Comparison of ENCODE assay signal across 33 mouse cellular contexts in the genomic region with DNA sequence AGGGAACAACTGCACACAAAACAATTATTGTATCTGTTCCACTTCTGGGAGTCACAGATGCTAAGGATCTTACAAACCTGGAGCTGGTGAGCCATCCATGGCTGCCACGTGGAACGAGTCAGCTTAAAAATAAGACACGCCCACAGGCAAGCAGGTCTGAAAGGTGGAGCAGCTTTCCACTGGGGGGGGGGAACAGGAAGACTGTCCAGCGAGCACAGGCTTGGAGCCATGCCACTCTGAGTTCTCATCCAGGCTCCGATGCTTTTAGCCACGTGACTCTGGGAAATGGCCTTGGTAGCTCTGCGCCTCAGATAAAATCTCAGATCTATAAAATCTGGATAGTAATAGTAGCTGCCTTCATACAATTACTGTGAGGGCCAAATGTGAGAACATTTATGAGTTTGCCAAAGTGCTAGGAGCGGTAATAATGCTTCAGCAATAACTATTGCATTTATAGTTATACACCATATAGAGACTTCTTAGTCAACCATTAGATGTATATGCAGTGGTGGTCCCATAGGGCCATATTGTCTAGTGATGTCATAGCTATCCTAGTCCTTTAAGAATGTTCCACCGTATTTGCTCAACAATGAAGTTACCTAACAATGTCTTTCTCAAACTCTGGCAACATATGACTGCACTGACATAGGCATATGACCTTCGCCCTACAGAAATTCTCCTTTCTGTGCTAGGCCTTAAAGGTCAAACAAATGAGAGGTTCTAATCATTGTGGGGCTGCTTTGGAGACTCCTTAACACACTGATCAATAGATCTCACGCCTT. TPM values are rescaled to one million over a fixed set of nuclear protein-coding genes. Genes with fewer than 3 reads are reported as not detected.
DNase-seq lines count a peak whose midpoint lies in the region; ATAC-seq lines count a peak whose summit lies in the region.
"Had no signal": no experiment of that assay in that cellular context is flagged by ENCODE, and none has a peak within 500 bp of the region (broad histone marks: within the 10 kb centered on the region; RNA-seq: fewer than 3 reads in every experiment).

No protein-coding gene starts in this region.

- H3K27ac ChIP-seq in embryonic facial prominence, embryonic 14.5 days (replicated peaks; ENCODE audit: low read depth, low read length): no peak overlapping the region
- no peak overlapping the region for H3K27ac ChIP-seq in embryonic facial prominence, embryonic 10.5 days (replicated peaks)
- peak overlapping the region; percentile 2; the same call in 1 of the 2 replicates for H3K27ac ChIP-seq in midbrain, embryonic 13.5 days
- H3K27ac ChIP-seq in midbrain, embryonic 16.5 days (ENCODE audit: low read length): no peak overlapping the region
- H3K27ac ChIP-seq: embryonic facial prominence, embryonic 13.5 days; forebrain, embryonic 12.5 days; heart, embryonic 10.5 days; heart, embryonic 15.5 days; kidney, postnatal 0 days; liver, embryonic 13.5 days; macrophage; neural tube, embryonic 12.5 days had no signal

- H3K9ac ChIP-seq in embryonic facial prominence, embryonic 14.5 days (ENCODE audit: low read depth, low read length): no peak overlapping the region
- no peak overlapping the region for H3K9ac ChIP-seq in midbrain, embryonic 13.5 days (replicated peaks)
- no peak overlapping the region for H3K9ac ChIP-seq in midbrain, embryonic 16.5 days (ENCODE audit: low read depth, low read length)
- H3K9ac ChIP-seq: embryonic facial prominence, embryonic 13.5 days; forebrain, embryonic 12.5 days; forebrain, postnatal 0 days; heart, embryonic 15.5 days; liver, embryonic 13.5 days; neural tube, embryonic 12.5 days had no signal

- H3K9me3 ChIP-seq in embryonic facial prominence, embryonic 14.5 days (ENCODE audit: control insufficient read depth, low read length): no peaks in the 10 kb centered on the region
- no peaks in the 10 kb centered on the region for H3K9me3 ChIP-seq in embryonic facial prominence, embryonic 10.5 days
- H3K9me3 ChIP-seq in midbrain, embryonic 13.5 days: no peaks in the 10 kb centered on the region
- H3K9me3 ChIP-seq in midbrain, embryonic 16.5 days (replicated peaks; ENCODE audit: control insufficient read depth, low read length, poor library complexity, severe bottlenecking): no peaks in the 10 kb centered on the region
- H3K9me3 ChIP-seq: embryonic facial prominence, embryonic 13.5 days; forebrain, embryonic 12.5 days; heart, embryonic 10.5 days; heart, embryonic 15.5 days; liver, embryonic 13.5 days; neural tube, embryonic 12.5 days had no signal

- no peaks in the 10 kb centered on the region for H3K4me1 ChIP-seq in embryonic facial prominence, embryonic 14.5 days (ENCODE audit: control insufficient read depth, insufficient read depth, low read length)
- H3K4me1 ChIP-seq in embryonic facial prominence, embryonic 10.5 days: peaks cover 14% of the 10 kb centered on the region
- peaks cover 5% of the 10 kb centered on the region; the same call in 1 of the 2 replicates for H3K4me1 ChIP-seq in midbrain, embryonic 13.5 days (replicated peaks)
- H3K4me1 ChIP-seq in midbrain, embryonic 16.5 days (ENCODE audit: control insufficient read depth, insufficient read depth, low read length): peaks cover 2% of the 10 kb centered on the region; the same call in 1 of the 2 replicates
- H3K4me1 ChIP-seq: heart, embryonic 15.5 days; neural tube, embryonic 12.5 days had no signal

- H3K27me3 ChIP-seq in embryonic facial prominence, embryonic 14.5 days (replicated peaks; ENCODE audit: control insufficient read depth, insufficient read depth, low read length): no peaks in the 10 kb centered on the region
- no peaks in the 10 kb centered on the region for H3K27me3 ChIP-seq in embryonic facial prominence, embryonic 10.5 days (replicated peaks; ENCODE audit: low read depth, poor library complexity, severe bottlenecking)
- no peaks in the 10 kb centered on the region for H3K27me3 ChIP-seq in midbrain, embryonic 13.5 days
- H3K27me3 ChIP-seq in midbrain, embryonic 16.5 days (ENCODE audit: control insufficient read depth, insufficient read depth, low read depth, low read length): no peaks in the 10 kb centered on the region
- H3K27me3 ChIP-seq: embryonic facial prominence, embryonic 13.5 days; forebrain, embryonic 12.5 days; heart, embryonic 15.5 days; liver, embryonic 13.5 days; neural tube, embryonic 12.5 days had no signal

- H3K4me2 ChIP-seq in embryonic facial prominence, embryonic 14.5 days (ENCODE audit: low read depth, low read length): no peak overlapping the region
- H3K4me2 ChIP-seq in midbrain, embryonic 13.5 days (replicated peaks): no peak overlapping the region
- no peak overlapping the region for H3K4me2 ChIP-seq in midbrain, embryonic 16.5 days (ENCODE audit: low read length)
- H3K4me2 ChIP-seq: embryonic facial prominence, embryonic 13.5 days; forebrain, embryonic 12.5 days; heart, embryonic 15.5 days; liver, embryonic 13.5 days; neural tube, embryonic 12.5 days had no signal

- peak; percentile 1 for DNase-seq in embryonic facial prominence, embryonic 14.5 days (ENCODE audit: low spot score)
- no peak for DNase-seq in embryonic facial prominence, embryonic 10.5 days (ENCODE audit: low spot score)
- peak; percentile 35 to 50 for DNase-seq in adrenal gland, postnatal 36 days
- DNase-seq in large intestine, adult 2 months (ENCODE audit: low read depth, low spot score): peak; percentile 43
- DNase-seq in frontal cortex, postnatal 36 days (ENCODE audit: low spot score in 2 of 2): no peak
- DNase-seq: B cell, adult 2 months; cerebellum, adult 11 months; cerebellum, adult 9-11 months; embryo, embryonic 11 days; forebrain, postnatal 0 days; gastrocnemius, postnatal 14 days; heart, adult 11 months; kidney, adult 8-10 months; kidney, postnatal 4 days; layer of hippocampus, postnatal 36 days; liver, embryonic 13.5 days; lung, adult 2 months; lung, postnatal 10 days; right cerebral cortex, adult 18-20 months; spleen, adult 18-20 months; thymus, adult 2 months had no signal

- ATAC-seq in embryonic facial prominence, embryonic 14.5 days (ENCODE audit: low read depth): no peak
- no peak for ATAC-seq in midbrain, embryonic 13.5 days
- no peak; the same call in 1 of the 2 replicates for ATAC-seq in midbrain, embryonic 16.5 days
- ATAC-seq: intestine, embryonic 16.5 days had no signal

- 65% methylated on average over 11 of the region's 11 CpGs for WGBS in embryonic facial prominence, embryonic 14.5 days
- 77% methylated on average over 11 of the region's 11 CpGs for WGBS in embryonic facial prominence, embryonic 10.5 days
- WGBS in midbrain, embryonic 13.5 days: 78% methylated on average over 11 of the region's 11 CpGs
- 75% methylated on average over 11 of the region's 11 CpGs for WGBS in midbrain, embryonic 16.5 days
- WGBS in large intestine, adult 2 months: 38% methylated on average over 11 of the region's 11 CpGs

- no peaks in the 10 kb centered on the region for H3K36me3 ChIP-seq in embryonic facial prominence, embryonic 14.5 days (ENCODE audit: control insufficient read depth, insufficient read depth, low read length)
- no peaks in the 10 kb centered on the region for H3K36me3 ChIP-seq in embryonic facial prominence, embryonic 10.5 days (replicated peaks)
- no peaks in the 10 kb centered on the region for H3K36me3 ChIP-seq in midbrain, embryonic 13.5 days
- no peaks in the 10 kb centered on the region for H3K36me3 ChIP-seq in midbrain, embryonic 16.5 days (ENCODE audit: control insufficient read depth, insufficient read depth, low read length)
- H3K36me3 ChIP-seq: embryonic facial prominence, embryonic 13.5 days; forebrain, embryonic 12.5 days; heart, embryonic 10.5 days; heart, embryonic 15.5 days; liver, embryonic 13.5 days; neural tube, embryonic 12.5 days had no signal

- H3K4me3 ChIP-seq in embryonic facial prominence, embryonic 14.5 days (ENCODE audit: low read depth, low read length): no peak overlapping the region
- H3K4me3 ChIP-seq in embryonic facial prominence, embryonic 10.5 days: no peak overlapping the region
- H3K4me3 ChIP-seq in midbrain, embryonic 13.5 days (replicated peaks): no peak overlapping the region
- no peak overlapping the region for H3K4me3 ChIP-seq in midbrain, embryonic 16.5 days (ENCODE audit: low read depth, low read length)
- H3K4me3 ChIP-seq: embryonic facial prominence, embryonic 13.5 days; erythroblast, embryonic 14.5 days; forebrain, embryonic 12.5 days; heart, embryonic 10.5 days; heart, embryonic 15.5 days; liver, embryonic 13.5 days; myocyte; neural tube, embryonic 12.5 days had no signal

RNA-seq across cellular contexts. Expression of a gene that starts 38.4 kb away (rescaled TPM):
- polyA plus RNA-seq in embryonic facial prominence, embryonic 14.5 days (2014; fragmentation: Nextera tagmentation; extraction: Ambion mirVana): 300 and 335 TPM in 2 replicates
- 533 and 550 TPM in 2 replicates for polyA plus RNA-seq in embryonic facial prominence, embryonic 10.5 days (2016; fragmentation: Nextera tagmentation; extraction: Ambion mirVana)
- polyA plus RNA-seq in midbrain, embryonic 13.5 days (2015; fragmentation: Nextera tagmentation; extraction: Ambion mirVana): 452 and 486 TPM in 2 replicates
- polyA plus RNA-seq in midbrain, embryonic 16.5 days (2015; fragmentation: Nextera tagmentation; extraction: Ambion mirVana): 337 and 370 TPM in 2 replicates
- 100 to 1,000 TPM; 433 to 467 TPM for total RNA-seq in adrenal gland, postnatal 36 days (2021)
- 73.7 and 131 TPM in 2 replicates for polyA plus RNA-seq in large intestine, adult 2 months (2012; rRNA removed)

Comparison
In these comparisons a context has a peak if more than half of its experiments do, and no peak if none do; other contexts are left out.
1. DNase-seq: peak in embryonic facial prominence, embryonic 14.5 days (single experiment), adrenal gland, postnatal 36 days (2 of 2) and large intestine, adult 2 months (single experiment); none in embryonic facial prominence, embryonic 10.5 days (single experiment) and frontal cortex, postnatal 36 days (0 of 2).